ENCODE assay signal across 9 mouse cellular contexts in genomic region chr15:25915013-25915412, GRCm38 (mm10).
DNase-seq lines count a peak whose midpoint lies in the region; ATAC-seq and TF ChIP-seq lines count a peak whose summit lies in the region.
"Had no signal": no experiment of that assay in that cellular context is flagged by ENCODE, and none has a peak within 500 bp of the region (broad histone marks: within the 10 kb centered on the region; RNA-seq: fewer than 3 reads in every experiment).

No protein-coding gene starts in this region.

- H3K9ac ChIP-seq in liver, postnatal 0 days (replicated peaks): 0 out of 2 replicates have a peak overlapping the region, but pooled peaks have one; percentile 11
- H3K9ac ChIP-seq in liver, embryonic 12.5 days: no peak overlapping the region
- H3K9ac ChIP-seq: liver, embryonic 13.5 days had no signal

- DNase-seq in liver, postnatal 0 days: peak; percentile 46
- DNase-seq in embryo, embryonic 11 days: peak; percentile 9
- DNase-seq in heart, postnatal 4 days: peak; percentile 58
- DNase-seq in skeletal muscle tissue, adult 2 months (ENCODE audit: low read depth, low spot score): peak; percentile 89
- no peak for DNase-seq in ovary, postnatal 36 days (ENCODE audit: low spot score)
- no peak for DNase-seq in layer of hippocampus, postnatal 14 days (ENCODE audit: low spot score in 2 of 2)
- DNase-seq in thymus, adult 18-20 months: no peak
- DNase-seq: liver, embryonic 13.5 days had no signal

- no peaks in the 10 kb centered on the region for H3K27me3 ChIP-seq in liver, postnatal 0 days (ENCODE audit: insufficient read depth, low read length)
- H3K27me3 ChIP-seq in liver, embryonic 12.5 days (replicated peaks): no peaks in the 10 kb centered on the region
- H3K27me3 ChIP-seq: liver, embryonic 13.5 days had no signal

- no peak for TF ChIP-seq CTCF in liver, postnatal 0 days (IDR thresholded peaks at IDR 0.05; ENCODE audit: low read depth)

- H3K9me3 ChIP-seq in liver, postnatal 0 days (ENCODE audit: low read length): no peaks in the 10 kb centered on the region
- H3K9me3 ChIP-seq in liver, embryonic 12.5 days (replicated peaks): no peaks in the 10 kb centered on the region
- H3K9me3 ChIP-seq: liver, embryonic 13.5 days had no signal

- peak overlapping the region; percentile 89 for H3K27ac ChIP-seq in liver, postnatal 0 days (ENCODE audit: low read depth)
- no peak overlapping the region for H3K27ac ChIP-seq in liver, embryonic 12.5 days
- H3K27ac ChIP-seq: liver, embryonic 13.5 days had no signal

- no peak overlapping the region for H3K4me3 ChIP-seq in liver, postnatal 0 days (ENCODE audit: low read depth, low read length)
- no peak overlapping the region for H3K4me3 ChIP-seq in liver, embryonic 12.5 days
- H3K4me3 ChIP-seq: liver, embryonic 13.5 days had no signal

- H3K36me3 ChIP-seq in liver, postnatal 0 days (replicated peaks; ENCODE audit: insufficient read depth, low read length): no peaks in the 10 kb centered on the region
- H3K36me3 ChIP-seq in liver, embryonic 12.5 days: no peaks in the 10 kb centered on the region
- H3K36me3 ChIP-seq: liver, embryonic 13.5 days had no signal

- peak; percentile 91 for TF ChIP-seq EP300 in liver, postnatal 0 days (IDR thresholded peaks at IDR 0.05; ENCODE audit: low read depth)

- peak; percentile 91 for ATAC-seq in liver, postnatal 0 days
- ATAC-seq in liver, embryonic 12.5 days: no peak

- WGBS in liver, postnatal 0 days (ENCODE audit: insufficient replicate concordance): 60% methylated on average over 10 of the region's 10 CpGs
- WGBS in liver, embryonic 12.5 days (ENCODE audit: insufficient replicate concordance): 63% methylated on average over 10 of the region's 10 CpGs

- peaks cover 22% of the 10 kb centered on the region for H3K4me1 ChIP-seq in liver, postnatal 0 days (ENCODE audit: insufficient read depth)
- H3K4me1 ChIP-seq in liver, embryonic 12.5 days: peaks cover 9% of the 10 kb centered on the region; the same call in 1 of the 2 replicates

- no peak overlapping the region for H3K4me2 ChIP-seq in liver, postnatal 0 days (ENCODE audit: low read depth, low read length)
- H3K4me2 ChIP-seq in liver, embryonic 12.5 days: no peak overlapping the region
- H3K4me2 ChIP-seq: liver, embryonic 13.5 days had no signal

Comparison
In these comparisons a context has a peak if more than half of its experiments do, and no peak if none do; other contexts are left out.
1. DNase-seq: peak in liver, postnatal 0 days (single experiment), embryo, embryonic 11 days (single experiment), heart, postnatal 4 days (single experiment) and skeletal muscle tissue, adult 2 months (single experiment); none in ovary, postnatal 36 days (single experiment), layer of hippocampus, postnatal 14 days (0 of 2) and thymus, adult 18-20 months (0 of 2).